Mouse (Mus musculus): ENCODE results near the gene Pias4. TPM values are rescaled to one million over a fixed set of nuclear protein-coding genes. Genes with fewer than 3 reads are reported as not detected.

Pias4 gene
- polyA plus RNA-seq, 1 experiment from 2014 or later, result 27.9 TPM

- peak overlapping the region; percentile 88 for H3K4me3 ChIP-seq (ENCODE audit: low read depth, low read length)
- peak; percentile 31 for ATAC-seq
- 6% methylated on average over 5 of the region's 5 CpGs for WGBS
- TF ChIP-seq CTCF (IDR thresholded peaks at IDR 0.05) (no peak), EP300 (IDR thresholded peaks at IDR 0.05) (peak; percentile 5; the same call in 1 of the 2 replicates)
- no peaks in the 10 kb centered on the region for H3K9me3 ChIP-seq (ENCODE audit: low read length)
- no peaks in the 10 kb centered on the region; the same call in 1 of the 2 replicates for H3K36me3 ChIP-seq (ENCODE audit: insufficient read depth, low read length)
- peak overlapping the region; percentile 76 for H3K4me2 ChIP-seq (replicated peaks; ENCODE audit: low read depth, low read length)
- no peak overlapping the region for H3K9ac ChIP-seq (replicated peaks; ENCODE audit: low read depth)
- DNase-seq (ENCODE audit: low spot score), result no peak
- peaks cover 16% of the 10 kb centered on the region for H3K4me1 ChIP-seq (ENCODE audit: insufficient read depth, low read depth, low read length)
- H3K27me3 ChIP-seq (replicated peaks; ENCODE audit: insufficient read depth, low read length), result no peaks in the 10 kb centered on the region
- H3K27ac ChIP-seq (ENCODE audit: low read length), result peak overlapping the region; percentile 85
Measured at GRCm38 (mm10) chr10:81168087-81168431, 336 bp upstream of the Pias4 start.

- no peak overlapping the region for H3K27ac ChIP-seq (ENCODE audit: low read length)
- no peaks in the 10 kb centered on the region for H3K27me3 ChIP-seq (replicated peaks; ENCODE audit: insufficient read depth, low read length)
- 57% methylated on average over 8 of the region's 8 CpGs for WGBS
- H3K9ac ChIP-seq (replicated peaks; ENCODE audit: low read depth), result no peak overlapping the region
- H3K9me3 ChIP-seq (ENCODE audit: low read length), result no peaks in the 10 kb centered on the region
- no peak for ATAC-seq
- H3K4me1 ChIP-seq (ENCODE audit: insufficient read depth, low read depth, low read length), result peaks cover 16% of the 10 kb centered on the region
- H3K36me3 ChIP-seq (ENCODE audit: insufficient read depth, low read length), result peaks cover 5% of the 10 kb centered on the region; the same call in 1 of the 2 replicates
- DNase-seq (ENCODE audit: low spot score), result no peak
- no peak overlapping the region for H3K4me3 ChIP-seq (ENCODE audit: low read depth, low read length)
- peak; percentile 14; the same call in 1 of the 2 replicates for TF ChIP-seq EP300 (IDR thresholded peaks at IDR 0.05)
- no peak for TF ChIP-seq CTCF (IDR thresholded peaks at IDR 0.05)
- H3K4me2 ChIP-seq (replicated peaks; ENCODE audit: low read depth, low read length), result no peak overlapping the region
Measured at GRCm38 (mm10) chr10:81165118-81165517, 2.6 kb downstream of the Pias4 start.

GRCm38 (mm10) chr10:81162318-81162652, 5.4 kb downstream of the Pias4 start:
- no peak overlapping the region for H3K9ac ChIP-seq (replicated peaks; ENCODE audit: low read depth)
- H3K36me3 ChIP-seq (ENCODE audit: insufficient read depth, low read length), result peaks cover 13% of the 10 kb centered on the region; the same call in 1 of the 2 replicates
- TF ChIP-seq CTCF (IDR thresholded peaks at IDR 0.05), result no peak
- no peak for TF ChIP-seq EP300 (IDR thresholded peaks at IDR 0.05)
- H3K27me3 ChIP-seq (replicated peaks; ENCODE audit: insufficient read depth, low read length), result no peaks in the 10 kb centered on the region
- no peak overlapping the region for H3K4me3 ChIP-seq (ENCODE audit: low read depth, low read length)
- no peak overlapping the region for H3K4me2 ChIP-seq (replicated peaks; ENCODE audit: low read depth, low read length)
- ATAC-seq (no peak), DNase-seq (ENCODE audit: low spot score) (no peak)
- no peaks in the 10 kb centered on the region for H3K9me3 ChIP-seq (ENCODE audit: low read length)
- no peak overlapping the region for H3K27ac ChIP-seq (ENCODE audit: low read length)
- peaks cover 11% of the 10 kb centered on the region for H3K4me1 ChIP-seq (ENCODE audit: insufficient read depth, low read depth, low read length)
- WGBS, result 42% methylated on average over 2 of the region's 2 CpGs

- Histone ChIP-seq H3K9me3 (ENCODE audit: low read length) (no peaks in the 10 kb centered on the region), H3K4me1 (ENCODE audit: insufficient read depth, low read depth, low read length) (peaks cover 6% of the 10 kb centered on the region), H3K9ac (replicated peaks; ENCODE audit: low read depth) (no peak overlapping the region), H3K4me3 (ENCODE audit: low read depth, low read length) (no peak overlapping the region), H3K4me2 (replicated peaks; ENCODE audit: low read depth, low read length) (no peak overlapping the region), H3K36me3 (ENCODE audit: insufficient read depth, low read length) (peaks cover 13% of the 10 kb centered on the region; the same call in 1 of the 2 replicates), H3K27ac (ENCODE audit: low read length) (no peak overlapping the region), H3K27me3 (replicated peaks; ENCODE audit: insufficient read depth, low read length) (no peaks in the 10 kb centered on the region)
- ATAC-seq (no peak), DNase-seq (ENCODE audit: low spot score) (no peak)
- WGBS, result 82% methylated on average over 8 of the region's 8 CpGs
- TF ChIP-seq EP300 (IDR thresholded peaks at IDR 0.05) (no peak), CTCF (IDR thresholded peaks at IDR 0.05) (no peak)
Measured at GRCm38 (mm10) chr10:81161602-81162317, 6.0 kb downstream of the Pias4 start.

GRCm38 (mm10) chr10:81154736-81155135, 13.0 kb downstream of the Pias4 start:
- H3K4me2 ChIP-seq (replicated peaks; ENCODE audit: low read depth, low read length), result no peak overlapping the region
- no peak overlapping the region for H3K27ac ChIP-seq (ENCODE audit: low read length)
- no peaks in the 10 kb centered on the region for H3K27me3 ChIP-seq (replicated peaks; ENCODE audit: insufficient read depth, low read length)
- no peak for TF ChIP-seq CTCF (IDR thresholded peaks at IDR 0.05)
- TF ChIP-seq EP300 (IDR thresholded peaks at IDR 0.05), result no peak
- no peak overlapping the region for H3K9ac ChIP-seq (replicated peaks; ENCODE audit: low read depth)
- DNase-seq (ENCODE audit: low spot score) (no peak), ATAC-seq (no peak)
- peaks cover 33% of the 10 kb centered on the region; the same call in 1 of the 2 replicates for H3K36me3 ChIP-seq (ENCODE audit: insufficient read depth, low read length)
- no peaks in the 10 kb centered on the region for H3K4me1 ChIP-seq (ENCODE audit: insufficient read depth, low read depth, low read length)
- H3K4me3 ChIP-seq (ENCODE audit: low read depth, low read length), result no peak overlapping the region
- no peaks in the 10 kb centered on the region for H3K9me3 ChIP-seq (ENCODE audit: low read length)
- 86% methylated on average over 6 of the region's 6 CpGs for WGBS

DNA sequence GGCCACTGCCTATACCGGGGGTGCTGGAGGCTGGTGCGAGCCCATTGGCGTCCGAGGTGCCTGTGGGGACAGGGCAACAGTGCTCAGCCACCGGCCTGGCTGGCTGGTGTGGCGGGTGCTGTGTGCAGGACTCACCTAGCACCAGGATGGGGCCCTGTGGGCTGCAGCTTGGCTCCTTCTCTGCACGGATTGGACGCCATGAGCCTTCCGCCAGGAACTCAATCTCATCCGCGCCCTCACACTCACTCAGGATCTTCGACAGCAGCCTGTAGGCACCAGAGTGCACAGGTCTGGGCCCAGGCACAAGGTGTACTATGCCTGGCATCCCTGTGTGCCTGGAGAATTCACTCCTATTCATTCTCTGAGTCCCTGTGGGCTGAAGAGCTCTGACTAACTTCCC, 13.4 kb downstream of the Pias4 start:
- Histone ChIP-seq H3K9me3 (ENCODE audit: low read length) (no peaks in the 10 kb centered on the region), H3K4me1 (ENCODE audit: insufficient read depth, low read depth, low read length) (no peaks in the 10 kb centered on the region), H3K36me3 (ENCODE audit: insufficient read depth, low read length) (peaks cover 37% of the 10 kb centered on the region; the same call in 1 of the 2 replicates), H3K9ac (replicated peaks; ENCODE audit: low read depth) (no peak overlapping the region), H3K27ac (ENCODE audit: low read length) (no peak overlapping the region), H3K4me2 (replicated peaks; ENCODE audit: low read depth, low read length) (no peak overlapping the region), H3K27me3 (replicated peaks; ENCODE audit: insufficient read depth, low read length) (no peaks in the 10 kb centered on the region), H3K4me3 (ENCODE audit: low read depth, low read length) (no peak overlapping the region)
- WGBS, result 85% methylated on average over 12 of the region's 12 CpGs
- ATAC-seq, result no peak
- no peak for DNase-seq (ENCODE audit: low spot score)
- TF ChIP-seq EP300 (IDR thresholded peaks at IDR 0.05) (no peak), CTCF (IDR thresholded peaks at IDR 0.05) (no peak)

All from lung, postnatal 0 days (tissue).